9 mouse cellular contexts compared by ENCODE assay signal in the genomic region with DNA sequence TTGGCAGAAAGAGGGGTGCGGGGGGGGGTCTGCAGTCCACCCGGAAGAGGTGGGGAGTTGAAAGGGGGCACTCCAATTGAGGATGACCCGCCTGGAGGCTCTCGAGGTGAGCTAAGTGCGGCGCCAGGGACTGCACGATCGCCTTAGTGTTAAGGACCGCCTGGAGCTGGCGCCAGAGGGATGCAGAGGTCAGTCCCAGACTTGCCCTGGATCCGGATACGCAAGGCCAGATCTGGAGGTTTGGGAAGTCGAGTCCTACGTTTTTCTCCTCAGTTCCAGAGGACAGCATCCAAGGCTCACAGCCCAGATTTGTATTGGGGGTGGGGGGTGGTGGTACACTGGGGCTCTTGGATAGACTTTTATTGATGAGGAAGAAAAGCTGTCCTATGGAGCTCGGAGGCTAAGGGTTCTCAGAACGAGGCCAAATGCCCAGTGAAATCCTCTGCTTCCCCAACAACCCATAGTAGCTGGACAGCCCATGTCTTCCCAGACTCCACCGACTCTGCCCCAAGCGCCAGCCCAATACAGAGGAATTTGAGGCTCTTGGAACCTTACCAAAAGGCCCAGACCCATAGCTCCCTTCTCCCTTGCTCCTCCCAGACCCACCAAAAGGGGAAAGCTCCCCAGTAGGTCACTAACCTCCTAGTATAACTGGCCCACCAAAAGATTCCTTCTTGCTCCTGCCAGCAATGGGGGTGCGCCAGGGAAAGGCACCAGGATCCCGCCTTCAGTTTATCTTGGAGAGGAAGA. TPM values are rescaled to one million over a fixed set of nuclear protein-coding genes. Genes with fewer than 3 reads are reported as not detected.
DNase-seq lines count a peak whose midpoint lies in the region; ATAC-seq and TF ChIP-seq lines count a peak whose summit lies in the region.
"Had no signal": no experiment of that assay in that cellular context is flagged by ENCODE, and none has a peak within 500 bp of the region (broad histone marks: within the 10 kb centered on the region; RNA-seq: fewer than 3 reads in every experiment).

No protein-coding gene starts in this region.

- H3K9ac ChIP-seq in limb, embryonic 15.5 days = no peak overlapping the region

- intact Hi-C loops in gastrocnemius, adult 2 months (cut with DNase I) = no loop called here
- intact Hi-C loops in gastrocnemius, postnatal 36 days (cut with DNase I) = no loop called here

- DNase-seq in gastrocnemius, adult 2 months = no peak
- DNase-seq in gastrocnemius, postnatal 36 days = no peak
- peak; percentile 6 for DNase-seq in right cerebral cortex, postnatal 4 days
- DNase-seq in right cerebral cortex, adult 18-20 months = no peak
- DNase-seq in adrenal gland, adult 2 months = no peak
- DNase-seq in natural killer cell, adult 2 months (ENCODE audit: low spot score in 2 of 2) = no peak
- no peak for DNase-seq in cerebellum, adult 8-10 months
- DNase-seq: thymus, postnatal 25 days had no signal

- ATAC-seq in limb, embryonic 15.5 days (ENCODE audit: insufficient number of reproducible peaks, low FRiP score, low TSS enrichment, low read depth) = no peak

- H3K4me3 ChIP-seq in gastrocnemius, adult 2 months = peak overlapping the region; percentile 67
- peak overlapping the region; percentile 21; the same call in 1 of the 2 replicates for H3K4me3 ChIP-seq in limb, embryonic 15.5 days

- peaks cover 32% of the 10 kb centered on the region for H3K4me1 ChIP-seq in limb, embryonic 15.5 days

- H3K4me2 ChIP-seq in limb, embryonic 15.5 days = peak overlapping the region; percentile 39

- no peak for TF ChIP-seq CTCF in gastrocnemius, adult 2 months (IDR thresholded peaks at IDR 0.05)

- no peaks in the 10 kb centered on the region for H3K9me3 ChIP-seq in limb, embryonic 15.5 days

- H3K27ac ChIP-seq in gastrocnemius, adult 2 months = no peak overlapping the region
- H3K27ac ChIP-seq in limb, embryonic 15.5 days = no peak overlapping the region

- no peaks in the 10 kb centered on the region for H3K36me3 ChIP-seq in limb, embryonic 15.5 days

- WGBS in limb, embryonic 15.5 days = 5% methylated on average over 20 of the region's 20 CpGs

- H3K27me3 ChIP-seq in limb, embryonic 15.5 days = peaks cover 92% of the 10 kb centered on the region

RNA-seq across cellular contexts. Expression of a gene that starts 20.2 kb away (rescaled TPM):
- 10 to 100 TPM; 56.1 to 57.2 TPM for total RNA-seq in gastrocnemius, adult 2 months (2021)
- total RNA-seq in gastrocnemius, postnatal 36 days (2021) = 10 to 100 TPM; 34.8 to 51.8 TPM
- polyA plus RNA-seq in limb, embryonic 15.5 days (2015; fragmentation: Nextera tagmentation; extraction: Ambion mirVana) = 25.1 and 28.7 TPM in 2 replicates
- total RNA-seq in adrenal gland, adult 2 months (2021) = 10 to 100 TPM; 48.2 to 50.0 TPM
- polyA plus RNA-seq in adrenal gland, adult 2 months (2012; rRNA removed) = 1.5 TPM in 2 replicates
